Mouse (Mus musculus) lung, postnatal 25 days (tissue): ENCODE measurements around the gene Vsx1.

Experiments used
- DNase-seq: peaks from one replicate; pipeline ENCODE4 v3.0.0; 2022; ENCODE audit warnings: low spot score

Vsx1 gene

DNA sequence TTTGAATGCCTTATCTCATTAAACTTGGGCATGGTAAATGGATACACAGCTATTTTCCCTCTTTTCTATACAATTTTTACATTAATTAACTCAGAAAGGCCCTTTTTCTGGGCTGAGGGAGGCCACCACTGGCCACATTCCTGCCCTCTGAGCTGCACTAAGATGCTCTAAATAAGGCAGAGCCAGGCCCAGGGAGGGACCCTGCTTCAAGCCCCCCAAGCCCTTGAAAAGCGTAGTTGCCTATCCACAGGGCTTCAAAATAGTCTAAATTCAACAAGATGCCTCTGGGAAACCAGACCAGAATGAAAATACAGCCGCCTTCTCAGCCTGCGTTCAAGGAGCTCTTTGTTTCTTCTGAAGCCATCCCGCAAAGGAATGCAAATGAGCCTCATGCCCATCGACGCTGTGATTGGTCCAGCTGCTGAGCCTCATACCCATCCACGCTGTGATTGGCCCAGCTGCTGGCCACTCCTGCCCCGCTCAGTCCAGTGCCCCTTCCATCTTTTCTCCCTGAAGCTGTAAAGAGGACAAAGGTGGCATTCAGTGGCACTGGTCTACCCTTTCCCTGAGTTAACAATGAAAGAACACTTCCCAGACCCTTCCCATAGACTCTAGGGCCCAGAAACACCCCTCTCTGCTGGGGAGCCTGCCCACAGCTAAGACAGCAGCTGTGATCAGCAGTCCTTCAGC lies 45.3 kb downstream of the Vsx1 start:
- DNase-seq: no peak

DNA sequence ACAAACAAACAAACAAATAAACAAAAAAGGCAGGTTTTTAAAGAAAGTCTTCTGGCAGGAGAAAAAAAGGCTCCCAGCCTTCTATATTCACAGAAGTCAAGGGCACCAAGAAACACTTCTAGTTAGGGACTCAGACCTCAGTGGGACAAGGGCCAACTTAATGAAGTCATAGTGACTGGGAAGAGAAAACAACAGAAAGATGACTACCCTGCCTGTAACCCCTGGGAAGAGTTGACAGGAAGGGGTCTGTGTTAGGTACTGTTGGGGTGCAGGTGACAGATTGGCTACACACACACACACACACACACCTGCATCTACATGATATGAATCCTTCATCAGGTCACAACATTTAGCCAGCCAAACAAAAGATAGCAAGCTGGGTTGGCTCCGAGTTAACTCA lies 46.0 kb downstream of the Vsx1 start:
- no peak for DNase-seq

DNA sequence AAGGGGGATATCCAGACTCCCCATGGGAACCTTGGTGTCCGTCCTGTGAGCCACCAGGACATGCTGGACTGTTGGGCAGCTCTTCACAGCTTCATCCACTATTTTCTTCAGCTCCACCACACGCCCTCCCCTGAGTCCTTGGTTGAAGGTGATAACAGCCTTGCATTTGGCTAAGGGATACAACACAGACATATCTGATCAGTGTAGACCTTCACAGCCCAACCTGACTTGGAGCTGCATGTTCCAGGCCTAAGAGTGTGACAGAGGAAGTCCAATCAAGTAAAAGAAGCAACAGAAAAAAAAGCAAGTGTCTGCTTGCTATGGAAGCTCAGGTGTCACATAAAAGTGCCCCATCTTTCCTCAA lies 50.8 kb downstream of the Vsx1 start:
- DNase-seq: no peak

DNA sequence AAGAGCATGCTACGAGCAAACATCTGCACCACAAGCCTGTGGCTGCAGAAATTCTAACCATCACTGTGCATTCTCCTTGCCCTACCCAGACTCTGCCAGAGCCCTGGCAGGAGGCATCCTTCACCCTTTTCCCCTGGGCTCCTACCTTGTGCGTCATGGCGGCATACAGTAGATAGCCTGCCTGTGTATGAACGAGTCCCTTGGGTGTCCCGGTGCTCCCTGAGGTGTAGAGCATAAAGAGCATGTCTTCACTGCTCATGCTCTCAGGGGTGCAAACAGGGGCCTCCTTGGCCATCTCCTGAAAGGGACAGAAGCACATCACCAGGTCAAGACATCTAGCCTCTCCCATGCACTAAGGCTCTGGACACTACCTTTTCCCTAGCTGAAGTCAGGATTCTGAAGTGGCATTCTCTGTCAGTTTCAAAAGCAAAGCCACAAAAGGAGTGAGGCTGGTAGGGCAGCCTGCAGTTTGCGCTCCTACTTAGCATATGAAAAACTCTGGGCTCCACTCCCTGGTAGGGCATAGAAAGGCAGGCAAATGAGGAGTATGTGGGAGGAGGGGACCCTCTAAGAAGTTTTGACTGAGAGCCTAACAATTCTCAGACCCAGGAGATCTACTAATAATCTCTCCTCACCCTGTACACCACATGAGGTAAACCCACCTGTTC lies 51.3 kb downstream of the Vsx1 start:
- no peak for DNase-seq

DNA sequence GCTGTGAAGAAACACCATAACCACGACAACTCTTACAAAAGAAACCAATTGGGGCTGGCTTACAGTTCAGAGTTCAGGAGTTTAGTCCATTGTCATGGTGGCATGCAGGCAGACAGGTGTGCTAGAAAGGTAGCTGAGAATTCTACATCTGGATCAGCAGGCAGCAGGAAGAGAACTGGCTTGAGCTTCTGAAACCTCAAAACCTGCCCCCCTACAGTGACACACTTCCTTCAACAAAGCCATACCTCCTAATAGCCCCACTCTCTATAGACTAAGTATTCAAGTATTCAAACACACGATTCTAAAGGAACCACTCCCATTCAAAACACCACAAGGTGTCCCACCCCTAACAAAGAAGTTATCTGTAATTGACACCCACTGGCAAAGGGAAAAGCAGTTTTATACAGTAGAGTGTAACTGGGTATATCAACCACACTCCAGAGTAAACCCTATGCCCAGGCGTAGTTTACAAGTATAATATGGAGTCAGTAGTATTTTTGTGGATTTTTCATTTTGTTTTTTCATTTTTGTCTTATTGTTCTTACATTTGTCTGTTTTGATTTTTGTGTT lies 53.2 kb downstream of the Vsx1 start:
- DNase-seq: no peak
